Mouse (Mus musculus) embryonic fibroblast, embryonic 13.5 days (primary cell): ENCODE results near the gene Prkcz.

ENCODE experiments used
- CTCF ChIP-seq: IDR thresholded peaks from 2 replicates; pipeline ENCODE4 v1.5.1; 2011; ENCODE audit warnings: mild to moderate bottlenecking, control low read depth, low read length, moderate library complexity, borderline replicate concordance; ENCODE audit not compliant: insufficient read depth
- POLR2A ChIP-seq: IDR thresholded peaks from 2 replicates; pipeline ENCODE4 v1.6.1; 2011; ENCODE audit warnings: low read depth, mild to moderate bottlenecking, control low read depth, low read length, moderate library complexity

DNA sequence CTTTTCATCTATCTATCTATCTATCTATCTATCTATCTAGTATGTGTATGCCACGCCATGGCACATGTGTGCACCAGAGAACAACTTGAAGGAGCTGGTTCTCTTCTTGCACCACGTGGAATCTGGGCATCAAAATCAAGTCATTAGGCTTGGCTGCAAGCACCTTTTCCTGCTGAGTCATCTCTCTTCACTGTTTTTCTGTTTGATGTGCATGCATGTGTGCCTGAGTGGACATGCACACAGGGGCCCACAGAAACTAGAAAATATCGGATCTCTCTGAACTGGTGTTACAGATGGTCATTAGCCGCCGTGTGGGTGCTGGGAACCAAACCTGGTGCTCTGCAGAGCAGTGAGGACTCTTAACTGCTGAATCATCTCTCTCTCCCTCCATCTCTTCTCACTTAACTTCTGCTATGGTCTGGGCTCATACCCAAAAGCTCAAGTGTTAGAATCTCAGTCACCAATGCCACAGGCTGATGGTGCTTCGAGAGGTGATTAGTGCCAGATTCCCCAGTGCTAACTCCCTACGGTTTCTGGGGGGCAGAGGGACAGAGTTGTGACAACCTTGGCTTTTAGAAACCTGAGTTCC lies 56.6 kb downstream of the Prkcz start:
- no peak for TF ChIP-seq POLR2A
- no peak for TF ChIP-seq CTCF
